Mouse (Mus musculus): ENCODE measurements at regions not wholly inside any gene's neighbourhood (a gene's known extent, or its start where the extent isn't known, plus 50 kb on each side); places are given as distances from the start of the nearest gene placed in this dataset.

- DNase-seq (ENCODE audit: low spot score in 2 of 2): peak; percentile 73 to 81
Measured at GRCm38 (mm10) chr6:116767738-116768522, 51.2 kb upstream of the Tmem72 start.

GRCm38 (mm10) chr6:116774954-116775675 lies 58.4 kb upstream of the Tmem72 start:
- DNase-seq (ENCODE audit: low spot score in 2 of 2): no peak

GRCm38 (mm10) chr6:116786553-116787335 lies 70.0 kb upstream of the Tmem72 start:
- no peak for DNase-seq (ENCODE audit: low spot score in 2 of 2)

- no peak for DNase-seq (ENCODE audit: low spot score in 2 of 2)
Measured at GRCm38 (mm10) chr6:116793321-116793960, 76.7 kb upstream of the Tmem72 start.

- DNase-seq (ENCODE audit: low spot score in 2 of 2): no peak
Measured at GRCm38 (mm10) chr6:116793961-116794336, 77.2 kb upstream of the Tmem72 start.

GRCm38 (mm10) chr6:116821215-116821912 lies 104.7 kb upstream of the Tmem72 start:
- DNase-seq (ENCODE audit: low spot score in 2 of 2): peak; percentile 9 to 10

- no peak for DNase-seq (ENCODE audit: low spot score in 2 of 2)
Measured at GRCm38 (mm10) chr6:116822605-116823004, 105.9 kb upstream of the Tmem72 start.

GRCm38 (mm10) chr6:116825628-116826027 lies 108.9 kb upstream of the Tmem72 start:
- no peak for DNase-seq (ENCODE audit: low spot score in 2 of 2)

GRCm38 (mm10) chr6:116829341-116829740 lies 112.6 kb upstream of the Tmem72 start:
- DNase-seq (ENCODE audit: low spot score in 2 of 2): peak; percentile 26 to 57

GRCm38 (mm10) chr6:116845990-116846862 lies 129.5 kb upstream of the Tmem72 start:
- DNase-seq (ENCODE audit: low spot score in 2 of 2): peak in 1 of 2 experiments; percentile 70

- DNase-seq (ENCODE audit: low spot score in 2 of 2): no peak
Measured at GRCm38 (mm10) chr6:116848538-116849093, 131.9 kb upstream of the Tmem72 start.

- no peak for DNase-seq (ENCODE audit: low spot score in 2 of 2)
Measured at GRCm38 (mm10) chr6:116854029-116854428, 137.3 kb upstream of the Tmem72 start.

GRCm38 (mm10) chr6:116856093-116856492 lies 139.4 kb upstream of the Tmem72 start:
- no peak for DNase-seq (ENCODE audit: low spot score in 2 of 2)

- no peak for DNase-seq (ENCODE audit: low spot score in 2 of 2)
Measured at GRCm38 (mm10) chr6:116856917-116857491, 140.3 kb upstream of the Tmem72 start.

- DNase-seq (ENCODE audit: low spot score in 2 of 2): no peak
Measured at GRCm38 (mm10) chr6:116863130-116863529, 146.4 kb upstream of the Tmem72 start.

GRCm38 (mm10) chr6:116863626-116864025 lies 146.9 kb upstream of the Tmem72 start:
- DNase-seq (ENCODE audit: low spot score in 2 of 2): no peak

GRCm38 (mm10) chr6:116893299-116893698 lies 176.6 kb upstream of the Tmem72 start:
- DNase-seq (ENCODE audit: low spot score in 2 of 2): no peak

- no peak for DNase-seq (ENCODE audit: low spot score in 2 of 2)
Measured at GRCm38 (mm10) chr6:116894252-116894651, 177.5 kb upstream of the Tmem72 start.

- peak; percentile 26 to 66 for DNase-seq (ENCODE audit: low spot score in 2 of 2)
Measured at GRCm38 (mm10) chr6:116895114-116895513, 178.4 kb upstream of the Tmem72 start.
